Mouse (Mus musculus): ENCODE measurements around the gene Prkab1. TPM values are rescaled to one million over a fixed set of nuclear protein-coding genes. Genes with fewer than 3 reads are reported as not detected.
A peak's percentile ranks its signal among the peaks of the same experiment; 100 is the strongest.

The Prkab1 gene
- polyA plus RNA-seq, 1 experiment = not detected

DNA sequence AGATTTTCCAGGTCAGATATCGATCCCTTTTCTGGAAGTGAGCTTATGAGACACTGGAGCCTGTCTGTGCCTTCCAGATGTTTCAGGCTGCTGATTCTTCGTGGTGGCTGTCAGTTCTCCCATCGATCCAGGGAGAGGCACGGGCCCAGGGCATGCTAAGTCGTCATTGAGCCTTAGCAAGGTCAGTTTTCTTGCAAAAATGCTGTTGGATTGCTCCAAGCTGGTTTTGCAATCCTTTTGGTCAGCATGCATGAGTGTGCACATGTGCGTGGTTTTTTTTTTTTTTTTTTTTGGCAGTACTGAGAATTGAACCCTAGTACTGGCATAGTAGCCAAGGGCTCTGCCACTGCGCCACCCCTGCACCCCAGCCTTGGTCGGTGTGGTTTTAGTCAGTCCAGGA lies 21.2 kb downstream of the Prkab1 start:
- TF ChIP-seq CTCF (IDR thresholded peaks at IDR 0.05; ENCODE audit: insufficient read depth, low read depth, low read length) (no peak), POLR2A (IDR thresholded peaks at IDR 0.05; ENCODE audit: insufficient read depth, low read depth, low read length) (no peak)
- peak overlapping the region; percentile 89 for H3K27ac ChIP-seq (ENCODE audit: insufficient read depth, low read depth, low read length)
- 90% methylated on average over 8 of the region's 8 CpGs for WGBS
- peaks cover 29% of the 10 kb centered on the region for H3K4me1 ChIP-seq (ENCODE audit: control insufficient read depth, insufficient read depth, low read length)
- H3K4me3 ChIP-seq (ENCODE audit: insufficient read depth, low read depth, low read length) = no peak overlapping the region

- Histone ChIP-seq H3K4me3 (ENCODE audit: insufficient read depth, low read depth, low read length) (no peak overlapping the region), H3K4me1 (ENCODE audit: control insufficient read depth, insufficient read depth, low read length) (no peaks in the 10 kb centered on the region), H3K27ac (ENCODE audit: insufficient read depth, low read depth, low read length) (no peak overlapping the region)
- 85% methylated on average over 13 of the region's 13 CpGs for WGBS
- TF ChIP-seq POLR2A (IDR thresholded peaks at IDR 0.05; ENCODE audit: insufficient read depth, low read depth, low read length) (no peak), CTCF (IDR thresholded peaks at IDR 0.05; ENCODE audit: insufficient read depth, low read depth, low read length) (no peak)
Measured at GRCm38 (mm10) chr5:115997376-115997775, 26.9 kb downstream of the Prkab1 start.

DNA sequence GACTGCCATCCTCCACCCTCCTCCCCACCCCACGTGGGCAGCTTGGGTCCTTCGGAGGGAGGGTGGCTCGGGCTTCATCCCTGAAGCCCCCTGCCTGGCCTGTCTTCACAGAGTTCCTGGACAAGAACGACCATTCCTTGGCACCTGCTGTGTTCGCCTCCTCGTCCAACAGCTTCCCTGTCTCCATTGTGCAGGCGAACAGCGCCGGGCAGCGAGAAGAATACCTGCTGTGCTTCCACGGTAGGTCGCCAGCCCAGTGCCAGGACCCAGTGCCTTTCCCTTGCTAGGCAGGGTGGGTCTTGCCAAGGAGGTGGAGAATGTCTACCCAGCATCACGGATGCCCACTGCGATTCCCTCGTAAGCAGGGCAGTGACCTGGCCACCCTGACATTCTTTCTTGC lies 30.2 kb downstream of the Prkab1 start:
- TF ChIP-seq POLR2A (IDR thresholded peaks at IDR 0.05; ENCODE audit: insufficient read depth, low read depth, low read length) (no peak), CTCF (IDR thresholded peaks at IDR 0.05; ENCODE audit: insufficient read depth, low read depth, low read length) (no peak)
- 76% methylated on average over 15 of the region's 15 CpGs for WGBS

GRCm38 (mm10) chr5:115991717-115992116 lies 32.6 kb downstream of the Prkab1 start:
- WGBS = 93% methylated on average over 11 of the region's 11 CpGs
- no peak for TF ChIP-seq CTCF (IDR thresholded peaks at IDR 0.05; ENCODE audit: insufficient read depth, low read depth, low read length)
- TF ChIP-seq POLR2A (IDR thresholded peaks at IDR 0.05; ENCODE audit: insufficient read depth, low read depth, low read length) = no peak
- Histone ChIP-seq H3K4me1 (ENCODE audit: control insufficient read depth, insufficient read depth, low read length) (no peaks in the 10 kb centered on the region), H3K27ac (ENCODE audit: insufficient read depth, low read depth, low read length) (no peak overlapping the region), H3K4me3 (ENCODE audit: insufficient read depth, low read depth, low read length) (no peak overlapping the region)

More for the DNA sequence above, 30.2 kb downstream of the Prkab1 start:
- Histone ChIP-seq H3K27ac (ENCODE audit: insufficient read depth, low read depth, low read length) (no peak overlapping the region), H3K4me1 (ENCODE audit: control insufficient read depth, insufficient read depth, low read length) (no peaks in the 10 kb centered on the region), H3K4me3 (ENCODE audit: insufficient read depth, low read depth, low read length) (no peak overlapping the region)

- 91% methylated on average over 12 of the region's 12 CpGs for WGBS
- TF ChIP-seq POLR2A (IDR thresholded peaks at IDR 0.05; ENCODE audit: insufficient read depth, low read depth, low read length) = no peak
- TF ChIP-seq CTCF (IDR thresholded peaks at IDR 0.05; ENCODE audit: insufficient read depth, low read depth, low read length) = no peak
- no peak overlapping the region for H3K4me3 ChIP-seq (ENCODE audit: insufficient read depth, low read depth, low read length)
- no peaks in the 10 kb centered on the region for H3K4me1 ChIP-seq (ENCODE audit: control insufficient read depth, insufficient read depth, low read length)
- H3K27ac ChIP-seq (ENCODE audit: insufficient read depth, low read depth, low read length) = no peak overlapping the region
Measured at GRCm38 (mm10) chr5:115987284-115987683, 37.0 kb downstream of the Prkab1 start.

DNA sequence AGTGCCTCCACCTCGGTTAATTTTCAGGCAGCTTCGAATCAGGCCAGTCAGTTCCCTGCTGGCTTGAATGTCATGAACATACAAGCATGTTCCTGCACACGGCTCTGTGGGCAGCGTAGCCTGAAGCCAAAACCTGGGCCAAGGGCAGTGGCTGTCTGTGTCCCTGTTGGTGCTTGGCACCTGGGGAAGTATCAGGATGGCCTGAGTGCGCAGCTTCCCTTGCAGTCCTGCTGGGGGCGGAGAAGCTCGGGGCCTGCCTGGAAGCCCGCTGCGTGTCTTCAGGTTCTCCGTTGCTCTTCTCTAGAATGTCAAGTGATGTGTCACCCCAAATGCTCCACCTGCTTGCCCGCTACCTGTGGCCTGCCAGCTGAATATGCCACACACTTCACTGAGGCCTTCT lies 39.2 kb downstream of the Prkab1 start:
- 91% methylated on average over 11 of the region's 11 CpGs for WGBS
- TF ChIP-seq CTCF (IDR thresholded peaks at IDR 0.05; ENCODE audit: insufficient read depth, low read depth, low read length) (no peak), POLR2A (IDR thresholded peaks at IDR 0.05; ENCODE audit: insufficient read depth, low read depth, low read length) (no peak)

GRCm38 (mm10) chr5:115984392-115984791 lies 39.9 kb downstream of the Prkab1 start:
- Histone ChIP-seq H3K27ac (ENCODE audit: insufficient read depth, low read depth, low read length) (no peak overlapping the region), H3K4me1 (ENCODE audit: control insufficient read depth, insufficient read depth, low read length) (no peaks in the 10 kb centered on the region), H3K4me3 (ENCODE audit: insufficient read depth, low read depth, low read length) (no peak overlapping the region)
- WGBS = 92% methylated on average over 6 of the region's 6 CpGs
- no peak for TF ChIP-seq CTCF (IDR thresholded peaks at IDR 0.05; ENCODE audit: insufficient read depth, low read depth, low read length)
- no peak for TF ChIP-seq POLR2A (IDR thresholded peaks at IDR 0.05; ENCODE audit: insufficient read depth, low read depth, low read length)

More for the DNA sequence above, 39.2 kb downstream of the Prkab1 start:
- H3K4me1 ChIP-seq (ENCODE audit: control insufficient read depth, insufficient read depth, low read length) = no peaks in the 10 kb centered on the region
- no peak overlapping the region for H3K4me3 ChIP-seq (ENCODE audit: insufficient read depth, low read depth, low read length)
- no peak overlapping the region for H3K27ac ChIP-seq (ENCODE audit: insufficient read depth, low read depth, low read length)

DNA sequence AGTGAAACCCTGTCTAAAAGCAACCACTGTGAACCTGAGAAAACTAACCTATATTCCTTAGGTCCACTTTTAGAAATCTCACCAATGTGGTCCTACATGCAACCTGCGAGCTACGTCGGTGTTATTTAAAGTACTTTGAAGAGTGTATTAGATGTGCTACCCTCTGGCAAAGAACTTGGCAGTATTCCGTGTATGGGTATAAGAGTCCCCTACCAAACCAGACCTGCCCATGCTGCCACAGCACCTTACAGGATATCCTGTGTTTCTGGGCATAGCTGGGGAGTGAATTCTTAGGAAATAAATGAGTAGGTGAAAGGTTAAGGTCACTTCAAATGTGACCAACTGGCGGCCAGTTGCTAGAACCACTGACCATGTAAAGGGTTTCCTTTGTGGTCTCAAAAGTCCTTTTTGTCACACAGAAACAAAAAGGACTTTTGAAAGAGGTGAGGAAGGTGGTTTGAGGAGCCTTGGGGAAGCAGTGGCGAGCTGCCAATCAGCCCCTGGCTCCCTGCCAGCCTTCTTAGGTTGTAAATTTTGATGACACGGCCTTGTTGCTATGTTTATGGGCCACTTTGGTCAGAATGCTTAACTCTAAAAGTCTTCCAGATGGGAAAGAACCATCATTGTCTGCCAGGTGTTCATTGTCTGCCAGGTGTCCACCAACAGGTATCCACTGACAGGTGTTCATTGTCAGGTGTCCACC lies 41.5 kb downstream of the Prkab1 start:
- TF ChIP-seq POLR2A (IDR thresholded peaks at IDR 0.05; ENCODE audit: insufficient read depth, low read depth, low read length) (no peak), CTCF (IDR thresholded peaks at IDR 0.05; ENCODE audit: insufficient read depth, low read depth, low read length) (no peak)
- 64% methylated on average over 7 of the region's 7 CpGs for WGBS
- no peak overlapping the region for H3K4me3 ChIP-seq (ENCODE audit: insufficient read depth, low read depth, low read length)
- peaks cover 12% of the 10 kb centered on the region for H3K4me1 ChIP-seq (ENCODE audit: control insufficient read depth, insufficient read depth, low read length)
- H3K27ac ChIP-seq (ENCODE audit: insufficient read depth, low read depth, low read length) = no peak overlapping the region

DNA sequence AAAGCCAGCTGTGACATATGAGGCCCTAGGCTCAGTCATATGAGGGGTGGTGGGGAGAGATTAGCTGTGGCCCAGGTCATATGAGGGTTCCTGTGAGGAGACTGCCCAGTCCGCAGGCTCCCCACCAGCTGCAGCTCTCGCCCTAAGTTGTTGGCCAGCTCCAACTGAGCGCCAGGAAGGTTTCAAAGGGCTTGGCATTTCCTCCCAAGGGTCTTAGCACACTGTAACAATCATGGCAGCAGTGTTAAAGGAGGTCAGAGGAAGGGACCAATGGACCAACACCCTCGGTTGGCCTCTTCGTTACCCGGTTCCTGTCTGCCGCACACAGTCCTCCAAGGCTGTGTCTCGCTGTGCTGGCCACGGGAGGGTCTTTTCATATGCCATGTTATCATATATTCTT lies 43.8 kb downstream of the Prkab1 start:
- Histone ChIP-seq H3K27ac (ENCODE audit: insufficient read depth, low read depth, low read length) (no peak overlapping the region), H3K4me3 (ENCODE audit: insufficient read depth, low read depth, low read length) (no peak overlapping the region), H3K4me1 (ENCODE audit: control insufficient read depth, insufficient read depth, low read length) (peaks cover 25% of the 10 kb centered on the region)
- TF ChIP-seq POLR2A (IDR thresholded peaks at IDR 0.05; ENCODE audit: insufficient read depth, low read depth, low read length) (no peak), CTCF (IDR thresholded peaks at IDR 0.05; ENCODE audit: insufficient read depth, low read depth, low read length) (no peak)
- 85% methylated on average over 9 of the region's 9 CpGs for WGBS
